Mouse (Mus musculus) liver, postnatal 0 days (tissue): ENCODE measurements at regions not wholly inside any gene's neighbourhood (a gene's known extent, or its start where the extent isn't known, plus 50 kb on each side); places are given as distances from the start of the nearest gene placed in this dataset.

Source experiments
- ATAC-seq: fragments of 200-750 bp; cut with Nextera tagmentation; 2 replicates; pipeline ENCODE4 v1.8.0; 2017; ENCODE audit warnings: mild to moderate bottlenecking, moderate library complexity
- DNase-seq: peaks from one replicate; pipeline ENCODE4 v3.0.0-alpha.2; 2016
- H3K27ac ChIP-seq: fragments of 300-500 bp; sonication (generic); 2 replicates; pipeline ENCODE4 v1.5.1; 2014; ENCODE audit warnings: antibody characterized with exemption, moderate library complexity, mild to moderate bottlenecking, low read depth
- H3K27me3 ChIP-seq: fragments of 300-500 bp; sonication (generic); 2 replicates; pipeline ENCODE4 v1.6.1; 2014; ENCODE audit warnings: low read length, control low read depth, mixed read lengths; ENCODE audit not compliant: insufficient read depth
- H3K36me3 ChIP-seq: fragments of 300-500 bp; sonication (generic); replicated peaks from 2 replicates; pipeline ENCODE4 v1.6.1; 2014; ENCODE audit warnings: mild to moderate bottlenecking, control low read depth, low read length, moderate library complexity, mixed read lengths; ENCODE audit not compliant: insufficient read depth
- H3K4me1 ChIP-seq: fragments of 300-500 bp; sonication (generic); 2 replicates; pipeline ENCODE4 v1.6.1; 2014; ENCODE audit warnings: antibody characterized with exemption, mild to moderate bottlenecking, control low read depth; ENCODE audit not compliant: insufficient read depth
- H3K4me2 ChIP-seq: fragments of 300-500 bp; sonication (generic); 2 replicates; pipeline ENCODE4 v1.6.1; 2014; ENCODE audit warnings: low read depth, mild to moderate bottlenecking, low read length, moderate library complexity, mixed read lengths
- H3K4me3 ChIP-seq: fragments of 300-500 bp; sonication (generic); 2 replicates; pipeline ENCODE4 v1.5.1; 2014; ENCODE audit warnings: low read depth, low read length
- H3K9ac ChIP-seq: fragments of 300-500 bp; sonication (generic); replicated peaks from 2 replicates; pipeline ENCODE4 v1.6.1; 2014; ENCODE audit warnings: mild to moderate bottlenecking, moderate library complexity
- H3K9me3 ChIP-seq: fragments of 300-500 bp; sonication (generic); 2 replicates; pipeline ENCODE4 v1.6.1; 2016; ENCODE audit warnings: mild to moderate bottlenecking, control low read depth, low read length, mixed read lengths
- CTCF ChIP-seq: sonication (generic); IDR thresholded peaks from 2 replicates; pipeline ENCODE4 v1.5.1; 2016; ENCODE audit warnings: antibody characterized with exemption, low read depth
- EP300 ChIP-seq: IDR thresholded peaks from 2 replicates; pipeline ENCODE4 v1.6.1; 2016; ENCODE audit warnings: antibody characterized with exemption, low read depth, mild to moderate bottlenecking
- WGBS: fragments of 180-500 bp; shearing (Covaris S2); extraction: QIAGEN DNeasy Blood & Tissue Kit; methylation state at CpG from one replicate; pipeline ENCODE4 v1.1.7; 2014; ENCODE audit not compliant: insufficient replicate concordance; 5-methylcytosine and 5-hydroxymethylcytosine counted together

GRCm38 (mm10) chr19:18200105-18200782 is 362.8 kb upstream of the Pcsk5 start:
- H3K4me3 ChIP-seq, result no peak overlapping the region
- TF ChIP-seq EP300 (no peak), CTCF (no peak)
- WGBS, result 40% methylated on average over 4 of the region's 4 CpGs
- H3K36me3 ChIP-seq, result no peaks in the 10 kb centered on the region
- no peaks in the 10 kb centered on the region for H3K27me3 ChIP-seq
- peaks cover 2% of the 10 kb centered on the region; the same call in 1 of the 2 replicates for H3K9me3 ChIP-seq
- ATAC-seq (peak; percentile 97), DNase-seq (peak; percentile 17)
- H3K4me2 ChIP-seq, result no peak overlapping the region
- H3K9ac ChIP-seq, result no peak overlapping the region
- peak overlapping the region; percentile 81 for H3K27ac ChIP-seq
- H3K4me1 ChIP-seq, result no peaks in the 10 kb centered on the region

DNA sequence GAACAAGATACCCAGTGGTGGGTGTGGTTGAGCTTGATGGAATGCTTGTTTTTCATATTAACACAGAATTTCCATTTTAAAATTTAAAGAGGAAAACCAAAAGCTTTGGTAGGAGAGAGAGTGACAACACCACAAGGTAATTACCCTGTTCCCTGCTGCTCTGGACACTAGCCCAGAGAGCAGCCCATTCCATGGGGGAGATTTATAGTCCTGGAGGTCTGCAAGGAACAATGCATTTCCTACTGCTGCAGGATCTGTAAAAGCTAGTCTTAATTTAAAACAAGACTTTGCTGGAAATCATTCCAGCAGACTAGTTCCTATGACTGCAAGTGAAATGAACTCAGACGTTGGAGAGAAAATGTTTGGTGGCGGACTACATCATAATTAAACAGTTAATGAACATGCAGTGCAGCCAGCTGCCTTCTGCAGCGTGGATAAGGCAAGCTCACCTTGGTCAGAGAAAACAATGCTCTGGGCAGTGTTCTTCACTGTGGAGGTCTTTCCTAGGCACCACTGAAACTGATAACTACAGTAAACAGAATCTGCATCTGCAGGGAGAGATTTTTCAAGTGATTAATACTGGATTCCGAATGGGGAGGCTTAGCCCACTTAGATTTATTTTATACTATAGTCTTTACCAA is 351.8 kb upstream of the Pcsk5 start:
- WGBS, result 49% methylated on average over 4 of the region's 4 CpGs
- no peaks in the 10 kb centered on the region for H3K27me3 ChIP-seq
- H3K27ac ChIP-seq, result no peak overlapping the region
- H3K4me1 ChIP-seq, result no peaks in the 10 kb centered on the region
- ATAC-seq (no peak), DNase-seq (no peak)
- H3K4me3 ChIP-seq, result no peak overlapping the region
- H3K9me3 ChIP-seq, result no peaks in the 10 kb centered on the region
- H3K36me3 ChIP-seq, result no peaks in the 10 kb centered on the region
- H3K4me2 ChIP-seq, result no peak overlapping the region
- no peak overlapping the region for H3K9ac ChIP-seq
- no peak for TF ChIP-seq CTCF
- no peak for TF ChIP-seq EP300

- no peaks in the 10 kb centered on the region for H3K9me3 ChIP-seq
- H3K4me3 ChIP-seq, result no peak overlapping the region
- H3K27me3 ChIP-seq, result no peaks in the 10 kb centered on the region
- 66% methylated on average over 9 of the region's 9 CpGs for WGBS
- H3K27ac ChIP-seq, result no peak overlapping the region
- H3K4me2 ChIP-seq, result no peak overlapping the region
- TF ChIP-seq CTCF, result no peak
- no peak for TF ChIP-seq EP300
- no peaks in the 10 kb centered on the region for H3K4me1 ChIP-seq
- H3K9ac ChIP-seq, result no peak overlapping the region
- H3K36me3 ChIP-seq, result no peaks in the 10 kb centered on the region
- ATAC-seq (no peak), DNase-seq (no peak)
Observed at GRCm38 (mm10) chr19:18188122-18188866, 350.9 kb upstream of the Pcsk5 start.

DNA sequence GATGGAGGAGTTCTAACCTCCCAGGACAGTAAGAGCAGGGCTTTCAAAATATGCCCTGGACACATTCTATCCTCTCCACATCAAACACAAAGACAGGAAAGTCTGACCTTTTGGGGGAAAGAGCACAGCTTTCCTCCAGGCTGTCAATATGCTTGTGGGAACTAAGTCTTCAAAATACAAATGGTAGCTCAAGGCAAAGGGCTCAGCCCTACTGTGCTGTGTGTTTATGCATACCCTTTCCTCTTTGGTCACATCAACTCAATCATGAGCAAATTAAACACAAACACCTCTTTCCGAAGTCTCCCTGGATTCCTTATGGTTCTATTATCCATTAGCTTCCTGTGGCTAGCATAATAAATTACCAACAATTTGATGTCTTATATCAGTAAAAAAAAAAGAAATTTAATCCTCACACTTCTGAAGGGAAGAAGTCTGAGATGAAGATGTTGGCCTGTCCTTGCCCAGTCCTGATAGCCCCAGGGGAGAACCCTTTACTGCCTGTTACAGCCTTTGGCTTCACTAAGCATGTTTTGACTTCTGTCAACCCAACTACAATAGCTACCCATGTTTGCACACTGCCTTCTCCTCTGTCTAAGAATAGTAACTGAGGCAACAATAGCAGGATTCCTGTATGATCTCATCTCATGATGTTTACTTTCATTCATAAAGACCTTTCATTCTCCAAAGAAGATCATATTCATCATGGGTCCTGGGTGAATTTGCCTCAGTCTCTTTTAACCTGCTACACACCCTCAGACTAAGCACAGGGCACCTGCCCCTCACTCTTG is 348.5 kb upstream of the Pcsk5 start:
- Histone ChIP-seq H3K4me3 (no peak overlapping the region), H3K27me3 (no peaks in the 10 kb centered on the region), H3K4me2 (no peak overlapping the region), H3K27ac (no peak overlapping the region), H3K36me3 (no peaks in the 10 kb centered on the region), H3K9me3 (no peaks in the 10 kb centered on the region), H3K9ac (no peak overlapping the region), H3K4me1 (no peaks in the 10 kb centered on the region)
- no peak for ATAC-seq
- 76% methylated on average over 1 of the region's 1 CpGs for WGBS
- no peak for TF ChIP-seq CTCF
- no peak for TF ChIP-seq EP300
- DNase-seq, result no peak

- Histone ChIP-seq H3K27ac (no peak overlapping the region), H3K9ac (no peak overlapping the region), H3K9me3 (no peaks in the 10 kb centered on the region), H3K4me3 (no peak overlapping the region), H3K4me1 (no peaks in the 10 kb centered on the region), H3K36me3 (no peaks in the 10 kb centered on the region), H3K27me3 (no peaks in the 10 kb centered on the region), H3K4me2 (no peak overlapping the region)
- TF ChIP-seq EP300 (no peak), CTCF (no peak)
- no peak for DNase-seq
- ATAC-seq, result no peak
- 66% methylated on average over 2 of the region's 2 CpGs for WGBS
Observed at GRCm38 (mm10) chr19:18185211-18185610, 347.8 kb upstream of the Pcsk5 start.

- Histone ChIP-seq H3K36me3 (no peaks in the 10 kb centered on the region), H3K27ac (no peak overlapping the region), H3K9me3 (no peaks in the 10 kb centered on the region), H3K4me2 (no peak overlapping the region), H3K4me3 (no peak overlapping the region), H3K9ac (no peak overlapping the region), H3K4me1 (no peaks in the 10 kb centered on the region), H3K27me3 (no peaks in the 10 kb centered on the region)
- WGBS, result 47% methylated on average over 3 of the region's 3 CpGs
- DNase-seq, result no peak
- no peak for TF ChIP-seq CTCF
- TF ChIP-seq EP300, result no peak
- ATAC-seq, result peak; percentile 54
Observed at GRCm38 (mm10) chr19:18176200-18176599, 338.8 kb upstream of the Pcsk5 start.
